Mouse (Mus musculus) midbrain, embryonic 15.5 days (tissue): ENCODE measurements around the gene Pusl1. TPM values are rescaled to one million over a fixed set of nuclear protein-coding genes. Genes with fewer than 3 reads are reported as not detected.
A peak's percentile ranks its signal among the peaks of the same experiment; 100 is the strongest.

ENCODE experiments used
- ATAC-seq: fragments of 200-750 bp; cut with Nextera tagmentation; replicated peaks from 2 replicates; pipeline ENCODE4 v1.8.0; 2017; ENCODE audit warnings: moderate TSS enrichment
- H3K27ac ChIP-seq: fragments of 300-500 bp; sonication (generic); 2 replicates; pipeline ENCODE4 v1.5.1; 2015; ENCODE audit warnings: mild to moderate bottlenecking, inconsistent platforms
- H3K27me3 ChIP-seq: fragments of 300-500 bp; sonication (generic); replicated peaks from 2 replicates; pipeline ENCODE4 v1.6.1; 2015; ENCODE audit warnings: inconsistent platforms
- H3K36me3 ChIP-seq: fragments of 300-500 bp; sonication (generic); replicated peaks from 2 replicates; pipeline ENCODE4 v1.6.1; 2015; ENCODE audit warnings: inconsistent platforms
- H3K4me1 ChIP-seq: fragments of 300-500 bp; sonication (generic); 2 replicates; pipeline ENCODE4 v1.6.1; 2015; ENCODE audit warnings: inconsistent platforms
- H3K4me2 ChIP-seq: fragments of 300-500 bp; sonication (generic); 2 replicates; pipeline ENCODE4 v1.6.1; 2015; ENCODE audit warnings: inconsistent platforms, mild to moderate bottlenecking, moderate library complexity
- H3K4me3 ChIP-seq: fragments of 300-500 bp; sonication (generic); 2 replicates; pipeline ENCODE4 v1.5.1; 2015; ENCODE audit warnings: mild to moderate bottlenecking, inconsistent platforms
- H3K9ac ChIP-seq: fragments of 300-500 bp; sonication (generic); 2 replicates; pipeline ENCODE4 v1.6.1; 2015; ENCODE audit warnings: mild to moderate bottlenecking, inconsistent platforms
- H3K9me3 ChIP-seq: fragments of 300-500 bp; sonication (generic); 2 replicates; pipeline ENCODE4 v1.6.1; 2016; ENCODE audit warnings: inconsistent platforms
- WGBS: fragments of 180-500 bp; shearing (Covaris S2); methylation state at CpG from one replicate; pipeline ENCODE4 v1.1.7; 2015; ENCODE audit warnings: mixed read lengths; 5-methylcytosine and 5-hydroxymethylcytosine counted together
- polyA plus RNA-seq: library from polyadenylated mRNA; unstranded; fragments of >200 nt; fragmentation: Nextera tagmentation; extraction: Ambion mirVana; gene quantifications from 2 replicates; pipeline ENCODE4 v1.2.1, GENCODE M21; 2015

Gene Pusl1
- polyA plus RNA-seq, result 60.1 and 66.6 TPM in 2 replicates

DNA sequence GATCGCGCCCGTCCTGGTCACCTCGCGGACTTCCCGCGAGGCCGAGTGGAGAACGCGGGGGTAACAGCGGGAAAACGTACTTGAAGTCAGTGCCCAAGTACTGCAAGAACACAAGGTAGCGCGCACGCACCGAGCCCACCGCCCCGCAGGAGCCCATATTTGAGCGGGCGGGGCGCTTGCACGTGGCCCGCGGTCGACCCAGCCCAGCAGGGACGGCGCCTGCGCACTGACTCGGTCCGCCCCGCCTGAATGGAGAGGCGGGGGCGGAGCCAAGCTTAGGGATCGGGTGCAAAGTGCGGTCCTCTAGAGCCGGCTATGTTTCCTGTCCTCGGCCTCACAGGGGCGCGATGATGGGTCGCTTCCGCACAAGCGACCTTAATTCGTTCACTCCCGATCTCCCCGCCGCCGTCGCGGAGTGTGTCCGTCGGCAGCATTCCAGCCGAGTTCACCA, at the start of gene Pusl1, which contains the start of gene Acap3:
Pusl1 (minus strand) TSS at position 231 of the 451 bp plus-strand sequence.
Acap3 (plus strand) TSS at position 272 of the 451 bp plus-strand sequence.
- H3K36me3 ChIP-seq, result peaks cover 28% of the 10 kb centered on the region
- H3K4me2 ChIP-seq, result peak within 1 kb of the TSS; percentile 97
- peak within 1 kb of the TSS; percentile 98 for H3K9ac ChIP-seq
- no peaks in the 10 kb centered on the region for H3K27me3 ChIP-seq
- under 1% methylated on average over 52 of the region's 52 CpGs for WGBS
- H3K9me3 ChIP-seq, result no peaks in the 10 kb centered on the region
- peak within 1 kb of the TSS; percentile 100 for H3K27ac ChIP-seq
- ATAC-seq, result peak; percentile 88
- peaks cover 43% of the 10 kb centered on the region for H3K4me1 ChIP-seq
- H3K4me3 ChIP-seq, result peak within 1 kb of the TSS; percentile 98

DNA sequence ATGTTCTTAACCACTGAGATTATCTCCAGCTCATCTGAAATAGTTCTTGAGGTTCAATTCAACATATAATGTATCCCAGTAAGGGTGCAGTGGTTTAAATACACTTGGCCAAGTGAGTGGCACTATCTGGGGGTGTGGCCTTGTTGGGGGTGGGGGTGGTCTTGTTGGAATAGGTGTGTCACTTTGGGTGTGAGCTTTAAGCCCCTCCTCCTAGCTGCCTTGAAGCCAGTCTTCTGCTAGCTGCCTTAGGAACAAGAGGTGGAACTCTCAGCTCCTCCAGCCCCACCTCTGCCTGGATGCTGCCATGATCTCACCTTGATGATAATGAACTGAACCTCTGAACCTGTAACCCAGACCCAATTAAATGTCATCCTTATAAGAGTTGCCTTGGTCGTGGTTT, 40.5 kb upstream of the Pusl1 start:
- H3K4me3 ChIP-seq, result no peak overlapping the region
- no peaks in the 10 kb centered on the region for H3K36me3 ChIP-seq
- no peaks in the 10 kb centered on the region for H3K27me3 ChIP-seq
- H3K4me2 ChIP-seq, result no peak overlapping the region
- H3K27ac ChIP-seq, result no peak overlapping the region
- H3K4me1 ChIP-seq, result no peaks in the 10 kb centered on the region
- ATAC-seq, result no peak
- WGBS, result 64% methylated on average over 1 of the region's 1 CpGs
- H3K9me3 ChIP-seq, result no peaks in the 10 kb centered on the region
- no peak overlapping the region for H3K9ac ChIP-seq

DNA sequence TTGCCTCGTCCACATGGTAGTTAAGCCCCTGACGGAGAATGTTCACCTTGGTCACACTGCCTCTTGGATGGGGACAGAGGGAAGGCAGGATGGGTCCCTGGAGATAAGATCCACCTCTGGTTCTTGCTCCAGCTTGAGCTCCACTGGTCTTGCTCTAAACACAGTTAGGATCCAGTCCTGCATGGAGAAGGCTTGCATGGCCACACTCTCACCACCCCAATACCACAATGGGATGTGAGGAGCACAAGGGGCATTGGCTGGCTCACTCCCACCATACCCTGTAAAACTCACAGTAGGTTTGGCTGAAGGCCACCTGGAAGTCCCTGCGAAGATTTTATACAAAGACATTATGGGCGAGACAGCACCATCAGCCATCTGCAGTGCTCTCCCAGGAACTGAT, 17.2 kb upstream of the Pusl1 start:
- Histone ChIP-seq H3K4me3 (no peak overlapping the region), H3K4me2 (no peak overlapping the region), H3K4me1 (no peaks in the 10 kb centered on the region), H3K9me3 (no peaks in the 10 kb centered on the region), H3K27me3 (no peaks in the 10 kb centered on the region), H3K9ac (no peak overlapping the region), H3K27ac (no peak overlapping the region), H3K36me3 (peaks cover 20% of the 10 kb centered on the region)
- ATAC-seq, result no peak
- WGBS, result 93% methylated on average over 4 of the region's 4 CpGs

DNA sequence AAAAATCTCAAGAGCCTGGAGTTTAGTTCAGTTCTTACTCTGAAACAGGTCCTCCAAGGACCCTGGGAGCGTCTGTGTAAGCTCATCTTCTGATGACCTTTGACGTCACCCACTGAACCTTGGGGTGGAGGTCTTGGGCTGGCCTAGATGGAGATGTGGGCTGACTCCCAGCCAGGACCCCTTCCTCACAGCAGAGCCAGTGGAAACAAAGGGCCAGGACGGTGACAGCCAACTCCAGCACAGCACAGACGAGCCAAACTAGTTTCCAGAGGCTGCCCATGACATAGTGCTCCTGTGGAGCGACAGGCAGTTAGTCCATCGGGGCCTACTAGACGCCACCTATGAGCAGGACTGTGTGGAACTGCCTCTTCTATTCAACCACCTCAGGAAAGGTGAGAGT, 16.7 kb upstream of the Pusl1 start:
- Histone ChIP-seq H3K27ac (no peak overlapping the region), H3K9me3 (no peaks in the 10 kb centered on the region), H3K9ac (no peak overlapping the region), H3K4me2 (no peak overlapping the region), H3K27me3 (no peaks in the 10 kb centered on the region), H3K4me1 (no peaks in the 10 kb centered on the region), H3K4me3 (no peak overlapping the region), H3K36me3 (peaks cover 25% of the 10 kb centered on the region)
- 0 out of 2 replicates have a peak, but pooled peaks have one; percentile 31 for ATAC-seq
- WGBS, result 80% methylated on average over 7 of the region's 7 CpGs

DNA sequence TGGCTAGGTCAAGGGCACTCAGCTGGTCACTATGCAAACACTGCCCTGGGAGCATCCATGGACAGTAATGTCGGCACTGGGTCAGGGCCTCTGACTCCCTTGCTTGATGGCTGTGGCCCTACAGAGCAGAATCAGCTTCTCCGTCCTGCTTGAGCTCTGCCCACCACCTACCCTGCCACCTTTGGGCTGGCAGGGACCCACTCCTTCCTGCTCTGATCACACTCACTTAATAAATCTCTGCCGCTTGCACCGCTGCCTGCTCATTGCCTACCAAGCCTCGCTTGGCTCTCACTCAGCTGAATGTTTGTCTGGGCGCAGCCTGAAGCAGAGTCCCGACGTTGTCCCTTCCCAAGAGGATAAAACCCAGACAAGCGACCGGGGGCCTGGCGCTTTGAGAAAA, 15.4 kb upstream of the Pusl1 start:
- peaks cover 38% of the 10 kb centered on the region for H3K36me3 ChIP-seq
- no peak overlapping the region for H3K27ac ChIP-seq
- no peaks in the 10 kb centered on the region for H3K27me3 ChIP-seq

DNA sequence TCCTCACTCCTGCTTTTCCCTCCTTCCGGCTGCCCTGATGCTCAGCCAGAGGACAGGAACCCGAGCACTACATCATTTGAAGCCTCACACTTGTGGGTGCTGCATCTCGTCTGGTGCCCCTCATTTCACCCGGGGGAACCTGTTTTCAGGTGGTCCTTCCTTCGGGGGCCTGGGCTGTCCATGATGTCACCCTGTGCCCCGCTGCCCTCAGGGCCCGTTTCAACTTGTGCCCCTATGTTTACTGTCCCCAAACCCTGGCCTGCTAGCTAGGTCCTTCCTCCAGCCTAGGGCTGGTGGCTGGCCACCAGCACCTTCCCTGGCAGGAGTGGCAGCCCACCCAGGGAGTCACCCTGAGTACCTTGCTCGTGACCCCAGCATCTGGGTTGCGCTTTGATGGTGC, 14.5 kb upstream of the Pusl1 start:
- no peak overlapping the region for H3K9ac ChIP-seq
- no peak for ATAC-seq
- no peak overlapping the region for H3K27ac ChIP-seq
- H3K4me2 ChIP-seq, result no peak overlapping the region
- no peak overlapping the region for H3K4me3 ChIP-seq
- H3K27me3 ChIP-seq, result no peaks in the 10 kb centered on the region
- peaks cover 46% of the 10 kb centered on the region for H3K36me3 ChIP-seq
- no peaks in the 10 kb centered on the region for H3K4me1 ChIP-seq
- H3K9me3 ChIP-seq, result no peaks in the 10 kb centered on the region
- WGBS, result 87% methylated on average over 9 of the region's 9 CpGs

More for the DNA sequence above, 15.4 kb upstream of the Pusl1 start:
- H3K4me3 ChIP-seq, result no peak overlapping the region
- H3K9ac ChIP-seq, result no peak overlapping the region
- no peak for ATAC-seq
- H3K9me3 ChIP-seq, result no peaks in the 10 kb centered on the region
- H3K4me2 ChIP-seq, result no peak overlapping the region
- no peaks in the 10 kb centered on the region for H3K4me1 ChIP-seq
- 85% methylated on average over 11 of the region's 11 CpGs for WGBS

DNA sequence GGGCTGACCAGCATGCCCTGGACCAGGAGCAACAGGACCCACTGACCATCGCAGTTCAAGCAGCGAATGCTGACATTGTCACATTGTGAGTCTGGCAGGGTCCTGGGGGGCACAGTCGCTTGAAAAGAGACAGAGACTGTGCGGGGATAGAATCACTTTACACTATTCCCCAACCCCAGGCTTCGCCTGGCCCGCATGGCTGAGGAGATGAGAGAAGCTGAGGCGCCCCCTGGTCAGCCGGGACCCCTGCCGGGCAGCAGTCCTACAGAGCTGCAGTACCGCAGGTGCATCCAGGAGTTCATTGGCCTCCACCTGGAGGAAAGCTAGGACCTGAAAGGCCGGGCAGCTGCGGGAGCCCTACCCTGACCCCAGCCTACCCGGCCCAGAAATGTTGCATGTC, 14.1 kb upstream of the Pusl1 start:
- Histone ChIP-seq H3K27me3 (no peaks in the 10 kb centered on the region), H3K9ac (no peak overlapping the region), H3K4me2 (no peak overlapping the region), H3K4me3 (no peak overlapping the region), H3K9me3 (no peaks in the 10 kb centered on the region), H3K36me3 (peaks cover 51% of the 10 kb centered on the region), H3K27ac (no peak overlapping the region), H3K4me1 (no peaks in the 10 kb centered on the region)
- 84% methylated on average over 13 of the region's 13 CpGs for WGBS
- no peak for ATAC-seq

DNA sequence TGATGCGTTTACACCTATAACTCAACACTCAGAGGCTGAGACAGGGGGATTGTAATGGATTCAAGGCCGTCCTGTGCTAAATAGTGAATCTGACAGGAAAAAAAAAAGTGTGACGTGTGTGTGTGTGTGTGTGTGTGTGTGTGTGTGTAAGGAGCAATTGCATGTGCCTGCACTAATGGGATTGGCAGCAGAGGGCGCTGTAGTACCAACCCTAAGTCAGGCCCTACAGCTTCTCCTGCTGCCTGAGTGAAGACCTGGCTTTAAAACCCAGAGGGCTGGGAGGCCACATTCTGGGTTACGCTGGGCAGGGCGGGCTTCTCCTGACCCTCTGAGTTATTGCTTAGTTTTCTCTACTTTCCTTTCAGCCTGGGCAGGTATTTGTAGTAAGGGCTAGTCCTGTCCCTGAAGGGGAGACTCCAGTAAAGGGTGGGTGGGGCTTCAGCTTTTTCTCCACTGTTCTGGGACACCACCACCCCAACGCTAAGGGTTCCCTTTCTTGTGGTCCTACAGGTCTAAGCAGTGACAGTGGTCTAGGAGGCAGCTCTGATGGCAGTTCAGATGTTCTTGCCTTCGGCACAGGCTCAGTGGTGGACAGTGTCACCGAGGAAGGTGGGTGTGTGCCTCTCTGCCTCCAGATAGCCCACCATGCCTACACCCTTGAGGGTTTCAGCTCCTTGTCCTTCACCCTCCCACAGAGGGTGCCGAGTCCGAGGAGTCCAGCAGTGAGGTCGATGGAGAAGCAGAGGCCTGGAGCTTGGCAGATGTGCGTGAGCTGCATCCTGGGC, 12.9 kb upstream of the Pusl1 start:
- Histone ChIP-seq H3K9me3 (no peaks in the 10 kb centered on the region), H3K9ac (no peak overlapping the region), H3K4me1 (no peaks in the 10 kb centered on the region), H3K27me3 (no peaks in the 10 kb centered on the region), H3K36me3 (peaks cover 62% of the 10 kb centered on the region), H3K4me2 (no peak overlapping the region), H3K27ac (no peak overlapping the region), H3K4me3 (no peak overlapping the region)
- 90% methylated on average over 13 of the region's 13 CpGs for WGBS
- no peak for ATAC-seq

DNA sequence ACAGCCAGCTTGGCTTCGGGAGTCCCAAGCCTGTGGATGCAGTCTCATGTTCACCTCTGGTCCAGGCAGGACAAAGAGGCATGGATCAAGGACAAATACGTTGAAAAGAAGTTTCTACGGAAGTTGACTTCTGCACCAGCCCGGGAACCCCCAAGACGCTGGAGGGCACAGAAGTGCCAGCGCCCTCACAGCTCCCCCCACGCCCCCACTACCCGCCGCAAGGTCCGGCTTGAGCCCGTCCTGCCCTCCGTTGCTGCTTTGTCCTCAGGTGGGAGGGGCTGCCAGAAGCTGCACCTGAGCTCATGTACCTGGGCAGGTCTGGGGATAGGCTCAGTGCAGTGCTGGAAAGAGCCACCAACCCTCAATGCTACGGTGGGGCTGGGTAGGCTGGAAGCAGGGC, 11.7 kb upstream of the Pusl1 start:
- Histone ChIP-seq H3K4me2 (no peak overlapping the region), H3K4me1 (no peaks in the 10 kb centered on the region), H3K4me3 (no peak overlapping the region), H3K27me3 (no peaks in the 10 kb centered on the region), H3K27ac (no peak overlapping the region), H3K9ac (no peak overlapping the region), H3K36me3 (peaks cover 71% of the 10 kb centered on the region), H3K9me3 (no peaks in the 10 kb centered on the region)
- ATAC-seq, result no peak
- WGBS, result 98% methylated on average over 13 of the region's 13 CpGs

DNA sequence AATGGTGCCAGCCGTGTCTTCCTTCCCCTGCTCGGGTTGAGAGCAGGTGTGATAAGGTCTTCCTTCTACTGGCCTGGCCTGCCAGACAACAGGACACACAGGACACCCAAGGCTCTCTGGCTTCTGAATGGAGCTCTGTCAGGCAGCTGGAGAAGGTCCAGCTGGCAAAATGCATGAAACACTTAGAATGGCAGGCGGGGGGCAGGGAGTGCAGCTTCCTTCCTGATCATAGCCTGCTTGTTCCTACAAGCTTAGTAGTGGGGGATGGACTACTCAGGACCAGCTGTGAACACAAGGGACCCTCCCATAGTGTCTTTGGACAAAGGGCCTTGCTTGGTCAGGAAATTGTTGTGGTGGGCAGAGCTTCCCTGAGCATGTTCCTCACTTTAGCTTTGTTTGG, 9.6 kb upstream of the Pusl1 start:
- no peak overlapping the region for H3K9ac ChIP-seq
- H3K27ac ChIP-seq, result no peak overlapping the region
- H3K4me1 ChIP-seq, result no peaks in the 10 kb centered on the region
- H3K4me2 ChIP-seq, result no peak overlapping the region
- no peak overlapping the region for H3K4me3 ChIP-seq
- H3K36me3 ChIP-seq, result peaks cover 81% of the 10 kb centered on the region
- H3K9me3 ChIP-seq, result no peaks in the 10 kb centered on the region
- 89% methylated on average over 3 of the region's 3 CpGs for WGBS
- ATAC-seq, result no peak
- H3K27me3 ChIP-seq, result no peaks in the 10 kb centered on the region

DNA sequence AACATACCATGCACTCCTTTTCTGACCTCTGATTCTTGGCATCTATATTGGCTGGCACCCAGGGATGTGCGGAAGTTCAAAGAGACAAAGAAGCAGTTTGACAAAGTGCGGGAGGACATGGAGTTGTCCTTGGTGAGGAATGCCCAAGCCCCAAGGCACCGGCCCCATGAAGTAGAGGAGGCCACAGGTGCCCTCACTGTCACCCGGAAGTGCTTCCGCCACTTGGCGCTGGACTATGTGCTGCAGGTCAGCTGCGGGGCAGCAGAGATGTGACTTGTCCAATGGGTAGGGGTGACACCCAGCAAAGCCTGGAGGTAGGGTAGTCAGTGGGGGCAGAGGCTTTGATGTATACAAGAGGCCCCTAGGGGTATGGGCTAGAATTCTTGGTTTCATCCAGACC, 7.8 kb upstream of the Pusl1 start:
- WGBS, result 95% methylated on average over 7 of the region's 7 CpGs
- Histone ChIP-seq H3K4me3 (no peak overlapping the region), H3K4me2 (no peak overlapping the region), H3K27me3 (no peaks in the 10 kb centered on the region), H3K9ac (no peak overlapping the region), H3K9me3 (no peaks in the 10 kb centered on the region), H3K4me1 (peaks cover 16% of the 10 kb centered on the region), H3K27ac (no peak overlapping the region), H3K36me3 (peaks cover 65% of the 10 kb centered on the region)
- no peak for ATAC-seq

DNA sequence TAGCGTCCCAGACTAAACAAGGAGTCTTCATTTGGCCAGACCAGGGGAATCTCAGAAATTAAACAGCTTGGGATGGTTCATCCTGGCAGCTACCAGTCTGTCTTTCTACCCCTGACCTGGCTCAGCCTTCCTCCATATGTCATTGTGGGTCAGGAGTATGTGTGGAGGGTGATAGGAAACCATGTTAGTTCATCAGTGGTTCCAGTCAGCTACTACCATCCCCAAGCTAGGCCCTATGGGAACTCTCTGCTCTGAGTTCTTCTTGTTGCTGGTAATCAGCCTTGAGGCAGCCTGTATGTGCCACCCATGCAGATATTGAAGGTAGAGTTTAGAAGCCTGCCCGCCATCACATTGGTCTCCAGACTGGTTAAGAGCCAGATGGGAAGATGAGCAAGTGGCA, 6.7 kb upstream of the Pusl1 start:
- Histone ChIP-seq H3K36me3 (peaks cover 59% of the 10 kb centered on the region), H3K9me3 (no peaks in the 10 kb centered on the region), H3K4me3 (no peak overlapping the region), H3K27ac (no peak overlapping the region), H3K4me2 (no peak overlapping the region), H3K4me1 (peaks cover 27% of the 10 kb centered on the region), H3K9ac (no peak overlapping the region), H3K27me3 (no peaks in the 10 kb centered on the region)
- no peak for ATAC-seq
- 93% methylated on average over 2 of the region's 2 CpGs for WGBS

DNA sequence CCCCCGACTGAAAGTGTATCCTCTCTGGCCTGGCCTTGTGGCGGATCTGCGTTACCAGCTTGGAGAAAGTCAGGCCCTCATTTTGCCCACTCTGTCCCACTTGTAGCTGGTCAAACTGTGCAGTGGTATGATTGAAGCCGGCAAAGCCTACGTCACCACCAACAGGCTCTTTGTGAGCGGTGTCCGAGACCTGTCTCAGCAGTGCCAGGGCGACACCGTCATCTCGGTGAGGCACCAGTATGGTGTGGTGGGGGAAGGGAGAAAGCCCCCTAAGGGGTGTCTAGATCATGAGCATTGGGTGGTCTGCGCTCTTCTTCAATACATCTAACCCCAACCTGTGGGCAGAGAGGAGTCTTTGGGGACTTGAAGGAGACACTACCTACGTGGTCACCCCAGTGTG, 4.9 kb upstream of the Pusl1 start:
- ATAC-seq, result no peak
- no peak overlapping the region for H3K4me3 ChIP-seq
- no peak overlapping the region for H3K4me2 ChIP-seq
- H3K36me3 ChIP-seq, result peaks cover 41% of the 10 kb centered on the region
- H3K27me3 ChIP-seq, result no peaks in the 10 kb centered on the region
- no peak overlapping the region for H3K9ac ChIP-seq
- H3K9me3 ChIP-seq, result no peaks in the 10 kb centered on the region
- WGBS, result 99% methylated on average over 12 of the region's 12 CpGs
- peaks cover 30% of the 10 kb centered on the region for H3K4me1 ChIP-seq
- no peak overlapping the region for H3K27ac ChIP-seq
